Mouse (Mus musculus) heart, adult 18-20 months (tissue): ENCODE results near the gene Xrcc1. TPM values are rescaled to one million over a fixed set of nuclear protein-coding genes. Genes with fewer than 3 reads are reported as not detected.
"Not testable (repeated sequence)": the region's sequence is repeated elsewhere in the genome, so short reads cannot be mapped to it uniquely, and the experiment has no call there.

ENCODE experiments used
- DNase-seq, 2 experiments: peaks; one replicate each; pipeline ENCODE4 v3.0.0; 2021 to 2022; ENCODE audit warnings: mixed read lengths in 1 of 2
- total RNA-seq, 2 experiments: library from RNA; stranded (reverse); gene quantifications; 2 replicates each; pipeline ENCODE4 v1.2.3; 2021

The Xrcc1 gene
- total RNA-seq, 2 experiments from 2014 or later, result 21.7 to 23.9 TPM

GRCm38 (mm10) chr7:24600941-24601597, 55.0 kb downstream of the Xrcc1 start:
- DNase-seq, result peak; percentile 95 to 98

- DNase-seq, result no peak
Measured at GRCm38 (mm10) chr7:24605561-24605960, 59.5 kb downstream of the Xrcc1 start.

GRCm38 (mm10) chr7:24606046-24606445, 60.0 kb downstream of the Xrcc1 start:
- no peak for DNase-seq

- peak; percentile 70 to 84 for DNase-seq
Measured at GRCm38 (mm10) chr7:24608017-24608416, 61.9 kb downstream of the Xrcc1 start.

- DNase-seq, result no peak
Measured at GRCm38 (mm10) chr7:24608561-24608960, 62.5 kb downstream of the Xrcc1 start.

GRCm38 (mm10) chr7:24610144-24610878, 64.2 kb downstream of the Xrcc1 start, which contains the start of gene Phldb3:
Gene Phldb3 (plus strand): TSS chr7:24610763.
- DNase-seq, result peak in 1 of 2 experiments; percentile 42

GRCm38 (mm10) chr7:24610879-24611494, 64.9 kb downstream of the Xrcc1 start:
- peak; percentile 93 to 96 for DNase-seq

- no peak for DNase-seq
Measured at GRCm38 (mm10) chr7:24611709-24612108, 65.6 kb downstream of the Xrcc1 start.

GRCm38 (mm10) chr7:24612308-24612910, 66.3 kb downstream of the Xrcc1 start:
- DNase-seq, result no peak

GRCm38 (mm10) chr7:24614816-24615215, 68.7 kb downstream of the Xrcc1 start:
- DNase-seq, result no peak

- DNase-seq, result no peak
Measured at GRCm38 (mm10) chr7:24617763-24618162, 71.7 kb downstream of the Xrcc1 start.

GRCm38 (mm10) chr7:24618374-24618773, 72.3 kb downstream of the Xrcc1 start:
- not testable (repeated sequence) for DNase-seq

- DNase-seq, result no peak
Measured at GRCm38 (mm10) chr7:24619671-24620397, 73.7 kb downstream of the Xrcc1 start.

- DNase-seq, result no peak
Measured at GRCm38 (mm10) chr7:24621193-24621592, 75.1 kb downstream of the Xrcc1 start.

- no peak for DNase-seq
Measured at GRCm38 (mm10) chr7:24622967-24623366, 76.9 kb downstream of the Xrcc1 start.

Other genes starting within 250 kb of the Xrcc1 start
- 1 to 10 TPM; 2.2 to 2.6 TPM for gene Zfp61, start 245.1 kb upstream of the Xrcc1 start, total RNA-seq
- gene Zfp94, start 229.6 kb upstream of the Xrcc1 start, total RNA-seq, result 1 to 10 TPM; 2.5 TPM
- gene Tescl, start 212.4 kb upstream of the Xrcc1 start, total RNA-seq, result under 1 TPM in 1 of 2 experiments, not detected in 1; 0.32 TPM
- not detected for gene Lypd5, start 197.1 kb upstream of the Xrcc1 start, total RNA-seq
- gene Kcnn4, start 176.0 kb upstream of the Xrcc1 start, total RNA-seq, result 1 to 10 TPM in 1 of 2 experiments, under 1 TPM in 1; 0.69 to 2.4 TPM
- gene Smg9, start 146.7 kb upstream of the Xrcc1 start, total RNA-seq, result 1 to 10 TPM; 6.6 to 8.4 TPM
- gene Irgc1, start 94.0 kb upstream of the Xrcc1 start, total RNA-seq, result not detected
- 1 to 10 TPM; 2.6 to 3.4 TPM for gene Plaur, start 83.8 kb upstream of the Xrcc1 start, total RNA-seq
- gene Cadm4, start 64.3 kb upstream of the Xrcc1 start, total RNA-seq, result 10 to 100 TPM; 15.4 to 24.2 TPM
- 10 to 100 TPM; 13.3 to 20.8 TPM for gene Zfp428, start 39.3 kb upstream of the Xrcc1 start, total RNA-seq
- not detected for gene AC161166.1, start 33.8 kb upstream of the Xrcc1 start, total RNA-seq
- gene Irgq, start 15.6 kb upstream of the Xrcc1 start, total RNA-seq, result 10 to 100 TPM; 15.3 to 18.3 TPM
- gene Pinlyp, start 171 bp upstream of the Xrcc1 start, total RNA-seq, result not detected
- gene Ethe1, start 41.3 kb downstream of the Xrcc1 start, total RNA-seq, result 10 to 100 TPM; 61.2 to 71.1 TPM
- gene Zfp575, start 41.4 kb downstream of the Xrcc1 start, total RNA-seq, result under 1 TPM in 1 of 2 experiments, not detected in 1; 0.13 TPM
- under 1 TPM; 0.10 to 0.31 TPM for gene Phldb3, start 64.5 kb downstream of the Xrcc1 start, total RNA-seq
- not detected for gene Lypd3, start 90.3 kb downstream of the Xrcc1 start, total RNA-seq
- not detected for gene Tex101, start 130.4 kb downstream of the Xrcc1 start, total RNA-seq
- gene BC049730, start 163.0 kb downstream of the Xrcc1 start, total RNA-seq, result not detected
- not detected for gene Gm4763, start 180.6 kb downstream of the Xrcc1 start, total RNA-seq
- gene Cd177, start 214.0 kb downstream of the Xrcc1 start, total RNA-seq, result 1 to 10 TPM in 1 of 2 experiments, under 1 TPM in 1; 0.17 to 1.8 TPM
- gene Ceacam10, start 230.9 kb downstream of the Xrcc1 start, total RNA-seq, result not detected